8 mouse cellular contexts compared by ENCODE assay signal in the genomic region with DNA sequence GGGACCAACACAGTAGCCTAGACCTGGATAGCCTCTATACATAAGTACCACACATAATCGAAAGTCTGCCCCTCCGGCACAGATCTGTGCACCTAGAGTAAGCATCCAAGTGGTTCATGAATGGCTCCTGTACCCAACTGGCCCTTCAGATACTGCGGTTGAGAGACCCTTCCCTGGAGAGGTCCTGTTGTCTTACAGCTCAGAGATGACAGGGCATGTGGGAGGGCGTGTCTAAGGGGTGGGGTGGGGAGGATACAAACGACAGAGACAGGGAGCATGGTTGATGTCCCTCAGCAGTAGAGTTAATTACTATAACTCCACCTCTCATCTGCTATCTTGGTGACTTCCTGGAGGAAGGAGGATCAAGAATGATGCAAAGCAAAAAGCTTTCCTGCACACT. TPM values are rescaled to one million over a fixed set of nuclear protein-coding genes. Genes with fewer than 3 reads are reported as not detected.
DNase-seq lines count a peak whose midpoint lies in the region; ATAC-seq and TF ChIP-seq lines count a peak whose summit lies in the region.

No protein-coding gene starts in this region.

- peak overlapping the region; percentile 98 for H3K4me2 ChIP-seq in heart, postnatal 0 days (ENCODE audit: low read depth, low read length)
- H3K4me2 ChIP-seq in hindbrain, postnatal 0 days (ENCODE audit: low read depth, low read length): peak overlapping the region; percentile 82
- H3K4me2 ChIP-seq in midbrain, postnatal 0 days (ENCODE audit: low read depth, low read length, poor library complexity, severe bottlenecking): peak overlapping the region; percentile 85

- H3K9ac ChIP-seq in heart, postnatal 0 days (replicated peaks; ENCODE audit: low read depth, low read length): peak overlapping the region; percentile 51
- peak overlapping the region; percentile 56 for H3K9ac ChIP-seq in hindbrain, postnatal 0 days (replicated peaks; ENCODE audit: low read length)
- peak overlapping the region; percentile 57 for H3K9ac ChIP-seq in midbrain, postnatal 0 days (replicated peaks; ENCODE audit: low read length, poor library complexity, severe bottlenecking)

- H3K27ac ChIP-seq in heart, postnatal 0 days (ENCODE audit: low read depth): 0 out of 2 replicates have a peak overlapping the region, but pooled peaks have one; percentile 28
- H3K27ac ChIP-seq in cortical plate, adult 2 months (ENCODE audit: insufficient read depth, low read length): no peak overlapping the region
- peak overlapping the region; percentile 76 for H3K27ac ChIP-seq in hindbrain, postnatal 0 days
- H3K27ac ChIP-seq in midbrain, postnatal 0 days (ENCODE audit: low read depth, low read length): peak overlapping the region; percentile 71

- WGBS in heart, postnatal 0 days: 32% methylated on average over 5 of the region's 5 CpGs
- 17% methylated on average over 5 of the region's 5 CpGs for WGBS in hindbrain, postnatal 0 days
- WGBS in midbrain, postnatal 0 days: 16% methylated on average over 5 of the region's 5 CpGs

- no peaks in the 10 kb centered on the region for H3K27me3 ChIP-seq in heart, postnatal 0 days (ENCODE audit: control insufficient read depth, insufficient read depth, low read length)
- H3K27me3 ChIP-seq in hindbrain, postnatal 0 days (ENCODE audit: insufficient read depth, low read length): no peaks in the 10 kb centered on the region
- no peaks in the 10 kb centered on the region for H3K27me3 ChIP-seq in midbrain, postnatal 0 days (ENCODE audit: insufficient read depth, low read length)

- no peak for TF ChIP-seq POLR2A in cortical plate, adult 2 months (IDR thresholded peaks at IDR 0.05; ENCODE audit: extremely low read depth, insufficient read depth, low read length)

- no peaks in the 10 kb centered on the region for H3K9me3 ChIP-seq in heart, postnatal 0 days (replicated peaks; ENCODE audit: control insufficient read depth, low read length)
- H3K9me3 ChIP-seq in hindbrain, postnatal 0 days (ENCODE audit: low read length): no peaks in the 10 kb centered on the region
- no peaks in the 10 kb centered on the region for H3K9me3 ChIP-seq in midbrain, postnatal 0 days (ENCODE audit: low read length)

- peak overlapping the region; percentile 64 for H3K4me3 ChIP-seq in heart, postnatal 0 days (ENCODE audit: low read depth, low read length)
- peak overlapping the region; percentile 37 for H3K4me3 ChIP-seq in cortical plate, adult 2 months (ENCODE audit: insufficient read depth, low read length)
- peak overlapping the region; percentile 44 for H3K4me3 ChIP-seq in hindbrain, postnatal 0 days (ENCODE audit: low read length)
- peak overlapping the region; percentile 45 for H3K4me3 ChIP-seq in midbrain, postnatal 0 days (ENCODE audit: low read depth, low read length)

- TF ChIP-seq CTCF in heart, postnatal 0 days (IDR thresholded peaks at IDR 0.05; ENCODE audit: low read depth): no peak
- no peak for TF ChIP-seq CTCF in cortical plate, adult 2 months (IDR thresholded peaks at IDR 0.05; ENCODE audit: extremely low read depth, insufficient read depth, low read length)
- no peak for TF ChIP-seq CTCF in hindbrain, postnatal 0 days (IDR thresholded peaks at IDR 0.05; ENCODE audit: low read depth)
- TF ChIP-seq CTCF in midbrain, postnatal 0 days (IDR thresholded peaks at IDR 0.05): no peak

- no peak for DNase-seq in heart, postnatal 0 days (ENCODE audit: low spot score)
- no peak for DNase-seq in heart, adult 18-20 months
- DNase-seq in hindbrain, postnatal 0 days (ENCODE audit: low spot score): no peak
- no peak for DNase-seq in midbrain, postnatal 0 days (ENCODE audit: low spot score)
- DNase-seq in ovary, postnatal 14 days (ENCODE audit: low spot score): no peak
- no peak for DNase-seq in testis, postnatal 10 days (ENCODE audit: low spot score)
- no peak for DNase-seq in layer of hippocampus, postnatal 14 days (ENCODE audit: low spot score in 2 of 2)

- ATAC-seq in heart, postnatal 0 days (ENCODE audit: insufficient read depth, low read depth): no peak
- no peak; the same call in 1 of the 2 replicates for ATAC-seq in hindbrain, postnatal 0 days
- peak; percentile 5; the same call in 1 of the 2 replicates for ATAC-seq in midbrain, postnatal 0 days (ENCODE audit: low FRiP score)

- H3K4me1 ChIP-seq in heart, postnatal 0 days (ENCODE audit: control insufficient read depth, insufficient read depth): peaks cover 23% of the 10 kb centered on the region
- peaks cover 8% of the 10 kb centered on the region; the same call in 1 of the 2 replicates for H3K4me1 ChIP-seq in cortical plate, adult 2 months (ENCODE audit: control insufficient read depth, insufficient read depth, low read length)
- H3K4me1 ChIP-seq in hindbrain, postnatal 0 days (ENCODE audit: insufficient read depth, low read length): peaks cover 40% of the 10 kb centered on the region
- H3K4me1 ChIP-seq in midbrain, postnatal 0 days (ENCODE audit: insufficient read depth, low read length): peaks cover 36% of the 10 kb centered on the region

- TF ChIP-seq EP300 in heart, postnatal 0 days (IDR thresholded peaks at IDR 0.05; ENCODE audit: low read depth): no peak

- H3K36me3 ChIP-seq in heart, postnatal 0 days (replicated peaks; ENCODE audit: control insufficient read depth, insufficient read depth, low read length): peaks cover 12% of the 10 kb centered on the region
- H3K36me3 ChIP-seq in hindbrain, postnatal 0 days (ENCODE audit: insufficient read depth, low read length): peaks cover 3% of the 10 kb centered on the region; the same call in 1 of the 2 replicates
- peaks cover 20% of the 10 kb centered on the region for H3K36me3 ChIP-seq in midbrain, postnatal 0 days (ENCODE audit: insufficient read depth, low read length)

RNA-seq across cellular contexts. Expression of a gene that starts 29.9 kb away (rescaled TPM):
- total RNA-seq in heart, postnatal 0 days (2014; rRNA removed; ENCODE audit: low replicate concordance): 33.7 and 40.8 TPM in 2 replicates
- 5.2 and 5.9 TPM in 2 replicates for polyA plus RNA-seq in heart, postnatal 0 days (2015; fragmentation: Nextera tagmentation; extraction: Ambion mirVana)
- 1 to 10 TPM; 3.5 to 7.0 TPM for total RNA-seq in heart, adult 18-20 months (2021)
- polyA plus RNA-seq in cortical plate, adult 2 months (2012; rRNA removed): 39.9 and 42.3 TPM in 2 replicates
- total RNA-seq in hindbrain, postnatal 0 days (2014; rRNA removed): 178 and 196 TPM in 2 replicates
- polyA plus RNA-seq in hindbrain, postnatal 0 days (2015; fragmentation: Nextera tagmentation; extraction: Ambion mirVana): 39.2 and 44.4 TPM in 2 replicates
- 160 and 186 TPM in 2 replicates for total RNA-seq in midbrain, postnatal 0 days (2014; rRNA removed)
- polyA plus RNA-seq in midbrain, postnatal 0 days (2015; fragmentation: Nextera tagmentation; extraction: Ambion mirVana): 46.4 and 48.1 TPM in 2 replicates
- 100 to 1,000 TPM; 106 to 112 TPM for total RNA-seq in layer of hippocampus, postnatal 14 days (2021)
